Mouse (Mus musculus): ENCODE measurements at regions not wholly inside any gene's neighbourhood (a gene's known extent, or its start where the extent isn't known, plus 50 kb on each side); places are given as distances from the start of the nearest gene placed in this dataset.

- Histone ChIP-seq H3K9ac (no peak overlapping the region), H3K27me3 (peaks cover 5% of the 10 kb centered on the region; the same call in 1 of the 2 replicates), H3K4me2 (no peak overlapping the region), H3K4me1 (replicated peaks) (peaks cover 3% of the 10 kb centered on the region; the same call in 1 of the 2 replicates), H3K36me3 (no peaks in the 10 kb centered on the region), H3K27ac (replicated peaks) (no peak overlapping the region), H3K4me3 (no peak overlapping the region), H3K9me3 (no peaks in the 10 kb centered on the region)
- WGBS: 32% methylated on average over 12 of the region's 12 CpGs
- ATAC-seq (ENCODE audit: low read depth): no peak
These were observed 196.5 kb upstream of the Ajap1 start for GRCm38 (mm10) chr4:153679151-153679550.

GRCm38 (mm10) chr4:153688441-153688840, 205.8 kb upstream of the Ajap1 start:
- Histone ChIP-seq H3K4me2 (no peak overlapping the region), H3K27ac (replicated peaks) (no peak overlapping the region), H3K27me3 (no peaks in the 10 kb centered on the region; the same call in 1 of the 2 replicates), H3K9ac (no peak overlapping the region), H3K4me3 (no peak overlapping the region), H3K36me3 (no peaks in the 10 kb centered on the region), H3K4me1 (replicated peaks) (0 out of 2 replicates have a peak, but pooled peaks cover 7% of the 10 kb centered on the region), H3K9me3 (no peaks in the 10 kb centered on the region)
- WGBS: 45% methylated on average over 8 of the region's 8 CpGs
- ATAC-seq (ENCODE audit: low read depth): no peak

GRCm38 (mm10) chr4:153693881-153694280, 211.3 kb upstream of the Ajap1 start:
- 82% methylated on average over 12 of the region's 12 CpGs for WGBS
- Histone ChIP-seq H3K9ac (no peak overlapping the region), H3K27ac (replicated peaks) (no peak overlapping the region), H3K9me3 (no peaks in the 10 kb centered on the region), H3K36me3 (no peaks in the 10 kb centered on the region), H3K27me3 (peaks cover 22% of the 10 kb centered on the region), H3K4me1 (replicated peaks) (peaks cover 21% of the 10 kb centered on the region), H3K4me2 (no peak overlapping the region), H3K4me3 (no peak overlapping the region)
- no peak for ATAC-seq (ENCODE audit: low read depth)

GRCm38 (mm10) chr4:153696426-153697040, 213.9 kb upstream of the Ajap1 start:
- H3K27me3 ChIP-seq: peaks cover 33% of the 10 kb centered on the region
- WGBS: 11% methylated on average over 14 of the region's 14 CpGs
- H3K4me3 ChIP-seq: no peak overlapping the region
- ATAC-seq (ENCODE audit: low read depth): peak; percentile 82
- peak overlapping the region; percentile 57 for H3K27ac ChIP-seq (replicated peaks)
- H3K9ac ChIP-seq: peak overlapping the region; percentile 3; the same call in 1 of the 2 replicates
- H3K9me3 ChIP-seq: no peaks in the 10 kb centered on the region
- peak overlapping the region; percentile 9; the same call in 1 of the 2 replicates for H3K4me2 ChIP-seq
- H3K4me1 ChIP-seq (replicated peaks): peaks cover 21% of the 10 kb centered on the region
- H3K36me3 ChIP-seq: no peaks in the 10 kb centered on the region

GRCm38 (mm10) chr4:153707218-153707617, 224.6 kb upstream of the Ajap1 start:
- no peak overlapping the region for H3K4me3 ChIP-seq
- H3K4me2 ChIP-seq: no peak overlapping the region
- 57% methylated on average over 8 of the region's 8 CpGs for WGBS

GRCm38 (mm10) chr4:153714995-153715645, 232.5 kb upstream of the Ajap1 start:
- Histone ChIP-seq H3K9me3 (no peaks in the 10 kb centered on the region), H3K4me3 (no peak overlapping the region), H3K36me3 (no peaks in the 10 kb centered on the region), H3K9ac (no peak overlapping the region), H3K27me3 (peaks cover 7% of the 10 kb centered on the region), H3K4me2 (no peak overlapping the region), H3K27ac (replicated peaks) (no peak overlapping the region), H3K4me1 (replicated peaks) (peaks cover 24% of the 10 kb centered on the region)
- WGBS: 45% methylated on average over 6 of the region's 6 CpGs
- ATAC-seq (ENCODE audit: low read depth): no peak

More at GRCm38 (mm10) chr4:153707218-153707617, 224.6 kb upstream of the Ajap1 start:
- Histone ChIP-seq H3K36me3 (no peaks in the 10 kb centered on the region), H3K27ac (replicated peaks) (no peak overlapping the region), H3K27me3 (peaks cover 7% of the 10 kb centered on the region), H3K9ac (no peak overlapping the region), H3K9me3 (no peaks in the 10 kb centered on the region), H3K4me1 (replicated peaks) (peaks cover 20% of the 10 kb centered on the region)
- 0 out of 2 replicates have a peak, but pooled peaks have one; percentile 38 for ATAC-seq (ENCODE audit: low read depth)

- H3K4me3 ChIP-seq: no peak overlapping the region
- H3K9ac ChIP-seq: no peak overlapping the region
- ATAC-seq (ENCODE audit: low read depth): no peak
- H3K4me2 ChIP-seq: no peak overlapping the region
- H3K27me3 ChIP-seq: no peaks in the 10 kb centered on the region
- peaks cover 24% of the 10 kb centered on the region for H3K4me1 ChIP-seq (replicated peaks)
- H3K9me3 ChIP-seq: no peaks in the 10 kb centered on the region
- no peaks in the 10 kb centered on the region for H3K36me3 ChIP-seq
- WGBS: 58% methylated on average over 12 of the region's 12 CpGs
- no peak overlapping the region for H3K27ac ChIP-seq (replicated peaks)
These were observed 234.7 kb upstream of the Ajap1 start for GRCm38 (mm10) chr4:153717273-153717672.

GRCm38 (mm10) chr4:153724045-153724444, 233.0 kb upstream of the A430005L14Rik start:
- H3K4me2 ChIP-seq: no peak overlapping the region
- H3K27ac ChIP-seq (replicated peaks): no peak overlapping the region
- H3K4me3 ChIP-seq: no peak overlapping the region
- peaks cover 27% of the 10 kb centered on the region for H3K4me1 ChIP-seq (replicated peaks)
- H3K27me3 ChIP-seq: no peaks in the 10 kb centered on the region
- ATAC-seq (ENCODE audit: low read depth): no peak
- no peaks in the 10 kb centered on the region for H3K36me3 ChIP-seq
- no peak overlapping the region for H3K9ac ChIP-seq
- WGBS: 86% methylated on average over 14 of the region's 14 CpGs
- H3K9me3 ChIP-seq: no peaks in the 10 kb centered on the region

GRCm38 (mm10) chr4:153727273-153727672, 229.8 kb upstream of the A430005L14Rik start:
- ATAC-seq (ENCODE audit: low read depth): no peak
- no peaks in the 10 kb centered on the region for H3K27me3 ChIP-seq
- WGBS: 48% methylated on average over 10 of the region's 10 CpGs

GRCm38 (mm10) chr4:153727896-153728422, 229.1 kb upstream of the A430005L14Rik start:
- no peak overlapping the region; the same call in 1 of the 2 replicates for H3K27ac ChIP-seq (replicated peaks)
- peaks cover 24% of the 10 kb centered on the region for H3K4me1 ChIP-seq (replicated peaks)
- H3K27me3 ChIP-seq: no peaks in the 10 kb centered on the region
- ATAC-seq (ENCODE audit: low read depth): no peak
- no peaks in the 10 kb centered on the region for H3K9me3 ChIP-seq
- 23% methylated on average over 10 of the region's 10 CpGs for WGBS
- H3K4me2 ChIP-seq: no peak overlapping the region
- no peak overlapping the region for H3K4me3 ChIP-seq
- no peaks in the 10 kb centered on the region for H3K36me3 ChIP-seq
- H3K9ac ChIP-seq: no peak overlapping the region

More at GRCm38 (mm10) chr4:153727273-153727672, 229.8 kb upstream of the A430005L14Rik start:
- H3K27ac ChIP-seq (replicated peaks): no peak overlapping the region; the same call in 1 of the 2 replicates
- H3K4me1 ChIP-seq (replicated peaks): peaks cover 24% of the 10 kb centered on the region
- no peak overlapping the region for H3K4me2 ChIP-seq
- H3K36me3 ChIP-seq: no peaks in the 10 kb centered on the region
- H3K9ac ChIP-seq: no peak overlapping the region
- H3K9me3 ChIP-seq: no peaks in the 10 kb centered on the region
- no peak overlapping the region for H3K4me3 ChIP-seq

- no peak overlapping the region for H3K27ac ChIP-seq (replicated peaks)
- H3K4me3 ChIP-seq: no peak overlapping the region
- no peak overlapping the region for H3K9ac ChIP-seq
- H3K4me1 ChIP-seq (replicated peaks): peaks cover 17% of the 10 kb centered on the region
- H3K27me3 ChIP-seq: no peaks in the 10 kb centered on the region
- H3K9me3 ChIP-seq: no peaks in the 10 kb centered on the region; the same call in 1 of the 2 replicates
- WGBS: 87% methylated on average over 11 of the region's 11 CpGs
- no peak for ATAC-seq (ENCODE audit: low read depth)
- no peaks in the 10 kb centered on the region for H3K36me3 ChIP-seq
- H3K4me2 ChIP-seq: no peak overlapping the region
These were observed 218.9 kb upstream of the A430005L14Rik start for GRCm38 (mm10) chr4:153738088-153738487.

GRCm38 (mm10) chr4:153742241-153742640, 214.8 kb upstream of the A430005L14Rik start:
- no peaks in the 10 kb centered on the region for H3K27me3 ChIP-seq
- H3K36me3 ChIP-seq: no peaks in the 10 kb centered on the region
- H3K4me3 ChIP-seq: no peak overlapping the region
- H3K9me3 ChIP-seq: no peaks in the 10 kb centered on the region
- H3K4me1 ChIP-seq (replicated peaks): peaks cover 17% of the 10 kb centered on the region
- WGBS: 97% methylated on average over 10 of the region's 10 CpGs
- no peak for ATAC-seq (ENCODE audit: low read depth)
- no peak overlapping the region for H3K4me2 ChIP-seq
- H3K9ac ChIP-seq: no peak overlapping the region
- H3K27ac ChIP-seq (replicated peaks): no peak overlapping the region

All from neural tube, embryonic 13.5 days (tissue).